Mouse (Mus musculus) cerebellum, adult 2 months (tissue): ENCODE measurements around the gene Tnfsf13b.

Experiments
- CTCF ChIP-seq: fragments of 200-500 bp; IDR thresholded peaks from 2 replicates; pipeline ENCODE4 v1.5.1; 2011; ENCODE audit warnings: low read depth, mild to moderate bottlenecking, control low read depth, low read length, moderate library complexity, borderline replicate concordance; ENCODE audit not compliant: insufficient read depth
- POLR2A ChIP-seq: fragments of 200-500 bp; IDR thresholded peaks from 2 replicates; pipeline ENCODE4 v1.6.1; 2011; ENCODE audit warnings: low read length, control low read depth, borderline replicate concordance; ENCODE audit not compliant: insufficient read depth

GRCm38 (mm10) chr8:9958338-9958737, 47.9 kb upstream of the Tnfsf13b start:
- TF ChIP-seq CTCF (no peak), POLR2A (no peak)
